27 mouse cellular contexts compared by ENCODE assay signal in the genomic region with DNA sequence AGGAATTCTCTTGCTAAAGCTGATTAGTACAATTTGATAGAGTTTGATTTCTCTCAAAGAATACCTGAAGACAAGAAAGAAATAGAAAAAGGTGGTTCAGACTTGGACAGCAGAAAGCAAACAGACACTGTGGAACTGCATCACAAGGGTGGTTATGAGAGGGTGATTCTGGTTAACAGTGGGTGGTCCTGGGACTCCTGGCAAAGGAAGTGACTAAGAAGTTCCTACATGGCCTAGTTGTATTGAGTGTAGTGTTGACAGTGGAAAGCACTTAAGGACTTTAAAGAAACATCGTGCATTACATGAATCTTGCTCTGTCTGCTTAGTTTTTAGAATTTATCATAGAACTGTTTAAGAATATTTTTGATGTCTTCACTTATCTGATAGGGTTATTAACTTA.
"Had no signal": no experiment of that assay in that cellular context is flagged by ENCODE, and none has a peak within 500 bp of the region (broad histone marks: within the 10 kb centered on the region; RNA-seq: fewer than 3 reads in every experiment).

No protein-coding gene starts in this region.

- H3K36me3 ChIP-seq: hindbrain, embryonic 12.5 days had no signal

- H3K4me3 ChIP-seq: gastrocnemius, adult 2 months; heart, embryonic 10.5 days; heart, embryonic 12.5 days; hindbrain, embryonic 10.5 days; hindbrain, embryonic 12.5 days; kidney, embryonic 15.5 days; layer of hippocampus, adult 2 months; left cerebral cortex, adult 2 months; limb, embryonic 10.5 days; limb, embryonic 12.5 days; liver, embryonic 13.5 days had no signal

- H3K9me3 ChIP-seq: heart, embryonic 10.5 days; heart, embryonic 12.5 days; hindbrain, embryonic 10.5 days; hindbrain, embryonic 12.5 days; kidney, embryonic 15.5 days; limb, embryonic 10.5 days; limb, embryonic 12.5 days; liver, embryonic 13.5 days had no signal

- H3K27ac ChIP-seq: gastrocnemius, adult 2 months; heart, embryonic 10.5 days; hindbrain, embryonic 10.5 days; hindbrain, embryonic 12.5 days; hindbrain, embryonic 14.5 days; kidney, embryonic 15.5 days; kidney, postnatal 0 days; layer of hippocampus, adult 2 months; left cerebral cortex, adult 2 months; limb, embryonic 10.5 days; limb, embryonic 12.5 days; liver, embryonic 13.5 days had no signal

- H3K4me2 ChIP-seq: heart, embryonic 12.5 days; hindbrain, embryonic 12.5 days; hindbrain, embryonic 14.5 days; kidney, embryonic 15.5 days; limb, embryonic 12.5 days; liver, embryonic 11.5 days; liver, embryonic 13.5 days had no signal

- DNase-seq: gastrocnemius, adult 2 months; gastrocnemius, postnatal 10 days; gastrocnemius, postnatal 25 days; heart, adult 18-20 months; heart, postnatal 14 days; heart, postnatal 36 days; kidney, adult 11 months; kidney, adult 2 months; kidney, adult 9 months; kidney, postnatal 14 days; kidney, postnatal 36 days; liver; liver, embryonic 13.5 days had no signal

- H3K9ac ChIP-seq: heart, embryonic 12.5 days; hindbrain, embryonic 12.5 days; hindbrain, embryonic 14.5 days; kidney, embryonic 15.5 days; limb, embryonic 12.5 days; liver, embryonic 13.5 days had no signal

- H3K27me3 ChIP-seq: heart, embryonic 12.5 days; hindbrain, embryonic 12.5 days; kidney, embryonic 15.5 days; limb, embryonic 12.5 days; liver, embryonic 13.5 days had no signal

- ATAC-seq: hindbrain, embryonic 16.5 days; intestine, embryonic 16.5 days had no signal

- H3K4me1 ChIP-seq: heart, embryonic 10.5 days; heart, embryonic 12.5 days; hindbrain, embryonic 10.5 days; hindbrain, embryonic 12.5 days; kidney, embryonic 15.5 days; limb, embryonic 10.5 days; limb, embryonic 12.5 days; liver, embryonic 13.5 days had no signal
